Mouse (Mus musculus) embryonic facial prominence, embryonic 13.5 days (tissue): Measurements from ENCODE around the gene Cadm1. TPM values are rescaled to one million over a fixed set of nuclear protein-coding genes. Genes with fewer than 3 reads are reported as not detected.

ENCODE experiments used
- ATAC-seq: fragments of 200-750 bp; cut with Nextera tagmentation; 2 replicates; pipeline ENCODE4 v1.8.0; 2017; ENCODE audit warnings: low read depth; ENCODE audit not compliant: insufficient number of reproducible peaks, insufficient read depth, low FRiP score, low TSS enrichment
- H3K27ac ChIP-seq: fragments of 300-500 bp; sonication (generic); 2 replicates; pipeline ENCODE4 v1.5.1; 2015; ENCODE audit warnings: moderate library complexity, mild to moderate bottlenecking, inconsistent platforms
- H3K27me3 ChIP-seq: fragments of 300-500 bp; sonication (generic); 2 replicates; pipeline ENCODE4 v1.6.1; 2015; ENCODE audit warnings: mild to moderate bottlenecking, inconsistent platforms
- H3K36me3 ChIP-seq: fragments of 300-500 bp; sonication (generic); 2 replicates; pipeline ENCODE4 v1.6.1; 2015; ENCODE audit warnings: mild to moderate bottlenecking, inconsistent platforms
- H3K4me1 ChIP-seq: fragments of 300-500 bp; sonication (generic); 2 replicates; pipeline ENCODE4 v1.6.1; 2015; ENCODE audit warnings: inconsistent platforms
- H3K4me2 ChIP-seq: fragments of 300-500 bp; sonication (generic); 2 replicates; pipeline ENCODE4 v1.6.1; 2015; ENCODE audit warnings: moderate library complexity, mild to moderate bottlenecking, inconsistent platforms
- H3K4me3 ChIP-seq: fragments of 300-500 bp; sonication (generic); 2 replicates; pipeline ENCODE4 v1.5.1; 2015; ENCODE audit warnings: mild to moderate bottlenecking, inconsistent platforms
- H3K9ac ChIP-seq: fragments of 300-500 bp; sonication (generic); 2 replicates; pipeline ENCODE4 v1.6.1; 2015; ENCODE audit warnings: mild to moderate bottlenecking, inconsistent platforms
- H3K9me3 ChIP-seq: fragments of 300-500 bp; sonication (generic); 2 replicates; pipeline ENCODE4 v1.6.1; 2016; ENCODE audit warnings: inconsistent platforms
- WGBS: fragments of 180-500 bp; shearing (Covaris S2); methylation state at CpG from one replicate; pipeline ENCODE4 v1.1.7; 2015; ENCODE audit warnings: mixed read lengths; 5-methylcytosine and 5-hydroxymethylcytosine counted together
- polyA plus RNA-seq: library from polyadenylated mRNA; unstranded; fragments of >200 nt; fragmentation: Nextera tagmentation; extraction: Ambion mirVana; gene quantifications from 2 replicates; pipeline ENCODE4 v1.2.1, GENCODE M21; 2015

Gene Cadm1
- polyA plus RNA-seq, 1 experiment from 2014 or later, result 53.0 TPM

GRCm38 (mm10) chr9:47610316-47610715 is 80.3 kb downstream of the Cadm1 start:
- H3K27me3 ChIP-seq, result peaks cover 5% of the 10 kb centered on the region; the same call in 1 of the 2 replicates
- no peaks in the 10 kb centered on the region for H3K36me3 ChIP-seq
- no peak overlapping the region for H3K4me3 ChIP-seq
- H3K4me2 ChIP-seq, result no peak overlapping the region
- no peaks in the 10 kb centered on the region for H3K9me3 ChIP-seq
- H3K4me1 ChIP-seq, result peaks cover 32% of the 10 kb centered on the region
- no peak for ATAC-seq
- no peak overlapping the region for H3K27ac ChIP-seq
- no peak overlapping the region for H3K9ac ChIP-seq
- WGBS, result 64% methylated on average over 11 of the region's 11 CpGs

- Histone ChIP-seq H3K9me3 (no peaks in the 10 kb centered on the region), H3K4me1 (peaks cover 41% of the 10 kb centered on the region), H3K4me3 (no peak overlapping the region), H3K4me2 (no peak overlapping the region), H3K9ac (no peak overlapping the region), H3K36me3 (no peaks in the 10 kb centered on the region), H3K27ac (no peak overlapping the region), H3K27me3 (peaks cover 5% of the 10 kb centered on the region; the same call in 1 of the 2 replicates)
- no peak for ATAC-seq
- WGBS, result 71% methylated on average over 13 of the region's 13 CpGs
Measured at GRCm38 (mm10) chr9:47612894-47613412, 83.0 kb downstream of the Cadm1 start.

DNA sequence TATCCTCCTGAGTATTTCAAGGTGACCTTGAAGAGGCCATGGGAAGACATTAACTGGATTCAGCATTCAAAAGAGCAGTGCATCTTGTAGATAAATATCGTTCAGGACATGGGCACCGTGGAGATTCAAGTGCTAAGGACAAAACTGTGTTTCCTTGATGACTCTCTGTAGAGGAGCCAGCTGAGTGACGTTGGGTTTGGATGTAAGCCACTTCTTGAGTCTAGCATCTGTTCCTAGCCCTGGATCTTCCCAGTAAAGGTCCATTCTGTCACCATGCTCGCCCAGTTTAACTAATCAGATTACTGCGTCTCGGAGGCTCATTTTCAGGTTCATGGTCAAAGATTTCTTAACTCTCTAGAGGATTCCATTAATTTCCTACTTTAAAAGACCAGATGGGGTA is 85.1 kb downstream of the Cadm1 start:
- no peaks in the 10 kb centered on the region for H3K36me3 ChIP-seq
- no peak for ATAC-seq
- H3K9me3 ChIP-seq, result no peaks in the 10 kb centered on the region
- H3K9ac ChIP-seq, result no peak overlapping the region
- peaks cover 5% of the 10 kb centered on the region; the same call in 1 of the 2 replicates for H3K27me3 ChIP-seq
- H3K27ac ChIP-seq, result no peak overlapping the region
- no peak overlapping the region for H3K4me2 ChIP-seq
- H3K4me1 ChIP-seq, result peaks cover 31% of the 10 kb centered on the region
- no peak overlapping the region for H3K4me3 ChIP-seq
- WGBS, result 76% methylated on average over 6 of the region's 6 CpGs

DNA sequence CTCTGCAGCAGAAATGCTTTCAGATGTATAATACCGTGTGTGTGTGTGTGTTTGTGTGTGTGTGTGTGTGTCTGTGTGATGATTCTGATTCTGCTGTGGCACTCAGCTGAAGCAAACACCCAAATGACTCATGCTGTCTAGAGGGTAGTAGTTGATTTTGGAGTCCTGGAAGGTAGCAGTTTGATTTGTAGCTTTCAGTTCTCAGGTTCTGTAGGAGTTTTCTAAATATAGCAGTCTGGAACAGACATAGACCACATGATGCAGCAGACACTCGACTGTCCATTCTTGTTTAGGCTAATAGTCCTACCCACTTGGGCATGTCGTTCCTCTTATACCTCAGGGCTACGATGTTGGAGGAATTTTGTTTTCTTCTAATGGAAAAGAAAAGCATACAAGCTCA is 86.4 kb downstream of the Cadm1 start:
- Histone ChIP-seq H3K4me1 (peaks cover 29% of the 10 kb centered on the region), H3K27ac (no peak overlapping the region), H3K9me3 (no peaks in the 10 kb centered on the region), H3K27me3 (no peaks in the 10 kb centered on the region; the same call in 1 of the 2 replicates), H3K4me3 (no peak overlapping the region), H3K4me2 (no peak overlapping the region), H3K36me3 (no peaks in the 10 kb centered on the region), H3K9ac (no peak overlapping the region)
- no peak for ATAC-seq
- 56% methylated on average over 4 of the region's 4 CpGs for WGBS

DNA sequence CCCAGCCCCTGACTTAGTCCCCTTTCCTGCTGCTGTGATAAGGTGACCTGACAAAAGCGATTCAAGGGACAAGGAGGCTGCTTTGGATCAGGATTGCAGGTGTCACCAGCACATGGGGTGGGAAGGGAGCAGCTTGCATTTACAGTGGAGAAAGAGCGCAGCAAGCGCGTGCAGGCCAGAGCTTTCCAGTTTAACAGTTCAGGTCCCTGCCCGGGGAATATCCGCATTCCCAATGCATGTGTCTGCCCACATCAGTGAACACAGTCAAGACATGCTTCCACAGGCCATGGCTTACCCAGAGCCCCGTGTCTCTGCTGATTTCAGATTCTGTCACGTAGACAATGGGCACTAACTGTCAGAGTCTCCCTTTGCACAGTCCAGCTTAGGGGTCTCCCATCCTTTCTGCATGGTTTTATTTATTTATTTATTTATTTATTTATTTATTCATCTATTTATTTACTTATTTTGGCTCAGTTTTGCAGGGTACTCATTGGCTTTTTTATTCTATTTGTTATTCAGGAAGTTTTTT is 89.6 kb downstream of the Cadm1 start:
- H3K4me3 ChIP-seq, result no peak overlapping the region
- ATAC-seq, result no peak
- no peaks in the 10 kb centered on the region; the same call in 1 of the 2 replicates for H3K27me3 ChIP-seq
- H3K36me3 ChIP-seq, result no peaks in the 10 kb centered on the region
- no peaks in the 10 kb centered on the region for H3K9me3 ChIP-seq
- H3K4me2 ChIP-seq, result no peak overlapping the region
- 76% methylated on average over 8 of the region's 8 CpGs for WGBS
- peaks cover 34% of the 10 kb centered on the region for H3K4me1 ChIP-seq
- H3K9ac ChIP-seq, result no peak overlapping the region
- H3K27ac ChIP-seq, result no peak overlapping the region

- no peak overlapping the region for H3K27ac ChIP-seq
- H3K4me1 ChIP-seq, result peaks cover 26% of the 10 kb centered on the region
- no peaks in the 10 kb centered on the region for H3K36me3 ChIP-seq
- no peak overlapping the region for H3K4me3 ChIP-seq
- WGBS, result 34% methylated on average over 12 of the region's 12 CpGs
- no peak overlapping the region for H3K4me2 ChIP-seq
- H3K9me3 ChIP-seq, result no peaks in the 10 kb centered on the region
- no peak for ATAC-seq
- H3K9ac ChIP-seq, result no peak overlapping the region
- no peaks in the 10 kb centered on the region for H3K27me3 ChIP-seq
Measured at GRCm38 (mm10) chr9:47623447-47624445, 93.8 kb downstream of the Cadm1 start.

DNA sequence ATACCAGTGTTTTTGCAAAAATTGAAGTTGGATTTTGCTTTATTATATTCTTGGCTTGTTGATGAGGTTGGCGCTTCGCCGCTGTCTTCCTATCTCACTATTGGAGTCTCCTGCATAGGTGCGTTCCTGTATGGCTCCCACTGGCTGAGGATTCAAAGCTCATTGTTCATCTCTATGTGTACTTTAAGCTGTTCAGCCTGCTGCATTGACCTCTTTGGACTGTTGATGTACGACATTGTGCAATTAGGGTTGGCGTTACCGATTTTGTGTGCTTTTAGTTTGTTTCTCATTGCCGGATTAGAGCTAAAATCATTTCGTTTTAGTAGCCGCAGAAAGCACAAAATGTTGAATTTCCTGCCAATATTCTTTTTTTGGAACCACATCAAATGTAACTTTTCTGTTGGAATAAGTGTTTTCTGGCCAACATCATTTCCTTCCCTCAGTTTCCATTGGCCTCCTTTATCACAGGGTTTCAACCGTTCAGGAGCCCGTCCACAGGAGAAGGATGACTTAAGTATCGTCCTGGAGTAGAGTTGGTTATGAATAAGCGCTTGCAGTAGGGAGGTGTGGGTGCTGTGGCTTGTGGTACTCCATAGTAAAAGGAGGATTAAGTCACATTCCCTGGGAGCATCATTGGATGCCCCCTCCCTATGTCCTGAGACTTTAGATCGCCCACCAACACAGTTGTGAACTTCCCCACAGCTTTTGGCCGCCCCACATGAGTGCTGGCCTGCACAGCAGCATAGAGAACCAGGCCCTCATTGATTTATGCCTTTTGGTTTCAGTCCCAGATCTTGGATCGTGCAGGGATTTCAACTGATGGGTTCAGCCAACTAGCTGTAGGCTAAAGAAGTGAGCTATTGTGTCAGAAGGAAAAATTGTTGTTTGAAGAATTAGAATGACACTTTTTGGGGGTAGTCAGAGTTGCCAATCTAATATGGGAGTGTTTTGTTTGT is 94.9 kb downstream of the Cadm1 start:
- Histone ChIP-seq H3K4me1 (peaks cover 26% of the 10 kb centered on the region), H3K9me3 (no peaks in the 10 kb centered on the region), H3K4me3 (no peak overlapping the region), H3K4me2 (no peak overlapping the region), H3K27me3 (no peaks in the 10 kb centered on the region), H3K36me3 (no peaks in the 10 kb centered on the region), H3K9ac (no peak overlapping the region), H3K27ac (peak overlapping the region; percentile 28; the same call in 1 of the 2 replicates)
- WGBS, result 89% methylated on average over 17 of the region's 17 CpGs
- no peak for ATAC-seq

DNA sequence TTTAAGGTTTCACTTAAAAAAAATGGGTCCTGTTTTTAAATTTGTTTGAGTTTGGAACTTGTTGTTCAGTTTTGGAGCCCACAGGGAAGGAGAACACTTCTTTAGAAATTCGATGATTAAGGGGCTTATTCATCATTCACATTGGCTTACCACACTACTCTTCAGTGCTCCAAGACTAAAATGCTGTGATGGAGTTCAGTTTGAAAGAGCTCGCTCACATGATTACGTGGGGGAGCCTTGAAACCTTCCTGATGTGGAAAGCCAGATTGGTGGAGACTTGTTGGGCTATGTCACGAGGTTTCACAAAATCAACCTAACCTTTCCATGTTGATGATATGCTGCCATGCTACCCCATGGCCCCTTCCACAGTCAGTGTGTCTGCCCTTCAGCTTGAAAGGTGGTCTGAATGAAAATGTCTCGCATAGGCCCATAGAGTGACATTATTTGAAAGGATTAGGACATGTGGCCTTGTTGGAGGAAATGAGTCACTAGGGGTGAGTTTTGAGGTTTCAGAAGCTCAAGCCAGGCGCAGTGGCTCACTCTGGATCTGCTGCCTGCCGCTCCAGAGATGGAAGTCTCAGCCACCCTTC is 95.7 kb downstream of the Cadm1 start:
- H3K4me3 ChIP-seq, result no peak overlapping the region
- no peaks in the 10 kb centered on the region for H3K36me3 ChIP-seq
- no peaks in the 10 kb centered on the region for H3K27me3 ChIP-seq
- H3K4me2 ChIP-seq, result no peak overlapping the region
- no peak overlapping the region for H3K9ac ChIP-seq
- WGBS, result 82% methylated on average over 7 of the region's 7 CpGs
- H3K4me1 ChIP-seq, result peaks cover 26% of the 10 kb centered on the region
- no peak for ATAC-seq
- H3K9me3 ChIP-seq, result no peaks in the 10 kb centered on the region
- no peak overlapping the region for H3K27ac ChIP-seq

DNA sequence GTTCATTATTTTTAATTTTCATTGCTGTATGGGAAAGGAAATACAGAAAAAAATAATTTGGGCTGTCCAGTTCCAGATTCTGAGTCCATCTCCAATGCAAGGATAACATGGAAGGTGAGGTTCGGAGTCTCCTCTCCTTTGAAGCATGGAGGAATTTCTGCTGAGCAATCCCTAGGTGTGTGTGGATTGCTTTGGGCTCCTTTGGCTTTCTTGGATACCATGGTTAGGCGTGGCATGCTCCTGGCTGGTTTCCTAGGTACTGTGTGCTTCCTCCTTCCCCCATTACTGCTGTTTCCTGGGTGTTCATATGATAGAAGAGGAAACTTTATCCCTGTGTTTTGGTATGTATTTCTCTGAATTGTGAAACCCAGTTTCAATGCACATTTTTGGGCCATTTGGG is 98.0 kb downstream of the Cadm1 start:
- ATAC-seq, result no peak
- Histone ChIP-seq H3K4me1 (peaks cover 21% of the 10 kb centered on the region), H3K9ac (no peak overlapping the region), H3K36me3 (no peaks in the 10 kb centered on the region), H3K27ac (no peak overlapping the region), H3K4me3 (no peak overlapping the region), H3K27me3 (no peaks in the 10 kb centered on the region), H3K9me3 (no peaks in the 10 kb centered on the region), H3K4me2 (no peak overlapping the region)
- 92% methylated on average over 2 of the region's 2 CpGs for WGBS

GRCm38 (mm10) chr9:47628550-47628949 is 98.6 kb downstream of the Cadm1 start:
- Histone ChIP-seq H3K27me3 (no peaks in the 10 kb centered on the region), H3K4me2 (no peak overlapping the region), H3K9me3 (no peaks in the 10 kb centered on the region), H3K27ac (no peak overlapping the region), H3K4me1 (peaks cover 16% of the 10 kb centered on the region), H3K4me3 (no peak overlapping the region), H3K9ac (no peak overlapping the region), H3K36me3 (no peaks in the 10 kb centered on the region)
- no peak for ATAC-seq
- WGBS, result 67% methylated on average over 1 of the region's 1 CpGs

GRCm38 (mm10) chr9:47634695-47635094 is 104.7 kb downstream of the Cadm1 start:
- Histone ChIP-seq H3K9me3 (no peaks in the 10 kb centered on the region), H3K4me3 (no peak overlapping the region), H3K27me3 (no peaks in the 10 kb centered on the region), H3K36me3 (no peaks in the 10 kb centered on the region), H3K4me1 (peaks cover 14% of the 10 kb centered on the region), H3K9ac (no peak overlapping the region), H3K4me2 (no peak overlapping the region), H3K27ac (no peak overlapping the region)
- ATAC-seq, result no peak
- 67% methylated on average over 3 of the region's 3 CpGs for WGBS
